Mouse (Mus musculus): ENCODE data around the gene Cplx2. TPM values are rescaled to one million over a fixed set of nuclear protein-coding genes. Genes with fewer than 3 reads are reported as not detected.

The Cplx2 gene
- polyA plus RNA-seq, 1 experiment, result 496 TPM

DNA sequence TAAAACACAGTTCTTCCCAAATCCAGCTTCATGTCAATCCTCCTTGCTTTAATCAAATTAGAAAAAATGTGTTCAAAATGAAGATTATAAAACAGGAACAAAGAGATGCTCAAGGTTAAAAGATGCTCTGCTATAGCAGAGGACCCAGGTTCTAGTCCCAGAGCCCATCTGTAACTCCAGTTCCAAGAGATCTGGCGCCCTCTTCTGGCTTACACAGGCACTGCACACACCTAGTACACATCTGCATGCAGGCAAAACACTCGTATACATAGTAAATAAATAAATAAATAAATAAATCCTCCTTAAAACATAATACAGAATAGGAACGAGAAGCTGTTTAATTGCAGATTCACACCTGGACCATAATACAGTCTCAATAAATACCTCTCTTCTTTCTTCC is 6.9 kb downstream of the Cplx2 start:
- Histone ChIP-seq H3K27ac (ENCODE audit: insufficient read depth, low read length) (no peak overlapping the region), H3K4me3 (ENCODE audit: insufficient read depth, low read length) (no peak overlapping the region), H3K4me1 (ENCODE audit: control insufficient read depth, insufficient read depth, low read length) (peaks cover 4% of the 10 kb centered on the region; the same call in 1 of the 2 replicates)
- TF ChIP-seq POLR2A (IDR thresholded peaks at IDR 0.05; ENCODE audit: extremely low read depth, insufficient read depth, low read length) (no peak), CTCF (IDR thresholded peaks at IDR 0.05; ENCODE audit: extremely low read depth, insufficient read depth, low read length) (peak; percentile 35)

DNA sequence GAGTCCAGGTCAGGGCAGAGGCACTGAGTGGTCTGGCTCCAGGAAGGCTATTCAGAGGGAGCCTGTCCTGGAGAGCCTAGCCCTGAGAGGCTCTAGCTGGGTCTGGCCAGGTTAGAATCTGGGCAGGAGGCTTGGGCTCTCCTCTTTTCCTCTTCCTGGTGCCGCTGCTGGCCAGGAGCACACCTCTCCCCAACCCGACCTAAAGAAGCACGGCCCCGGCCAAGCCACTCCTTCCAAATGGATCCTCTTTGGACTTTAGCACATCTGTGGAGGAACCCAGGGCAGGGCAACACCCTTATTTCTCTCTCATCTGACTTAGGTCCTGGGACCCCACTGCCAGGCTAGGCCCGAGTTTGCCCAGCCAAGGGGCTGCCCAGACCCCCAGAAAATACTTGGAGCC is 9.3 kb downstream of the Cplx2 start:
- no peaks in the 10 kb centered on the region; the same call in 1 of the 2 replicates for H3K4me1 ChIP-seq (ENCODE audit: control insufficient read depth, insufficient read depth, low read length)
- no peak overlapping the region for H3K27ac ChIP-seq (ENCODE audit: insufficient read depth, low read length)

DNA sequence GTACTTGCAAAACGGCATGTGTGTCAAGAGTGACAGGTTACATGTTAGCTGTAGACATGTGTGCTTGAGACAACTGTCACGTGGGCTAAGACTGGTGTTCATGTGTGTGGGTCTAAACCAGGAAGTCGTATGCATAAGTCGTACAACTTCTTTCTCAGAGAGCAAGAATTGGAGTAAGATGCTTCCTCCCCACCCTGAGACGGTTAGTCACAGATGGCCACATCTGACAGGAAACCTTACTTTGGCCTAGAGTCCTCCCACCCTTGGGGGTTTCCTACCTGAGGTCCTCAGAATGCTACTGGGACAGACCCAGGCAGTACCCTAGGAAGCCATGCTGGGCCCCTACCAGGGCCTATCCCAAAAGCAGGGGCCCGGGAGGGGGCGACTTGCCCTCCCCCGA is 10.2 kb downstream of the Cplx2 start:
- Histone ChIP-seq H3K4me1 (ENCODE audit: control insufficient read depth, insufficient read depth, low read length) (no peaks in the 10 kb centered on the region; the same call in 1 of the 2 replicates), H3K4me3 (ENCODE audit: insufficient read depth, low read length) (no peak overlapping the region), H3K27ac (ENCODE audit: insufficient read depth, low read length) (no peak overlapping the region)
- no peak for TF ChIP-seq POLR2A (IDR thresholded peaks at IDR 0.05; ENCODE audit: extremely low read depth, insufficient read depth, low read length)
- no peak for TF ChIP-seq CTCF (IDR thresholded peaks at IDR 0.05; ENCODE audit: extremely low read depth, insufficient read depth, low read length)

More for the DNA sequence above, 9.3 kb downstream of the Cplx2 start:
- TF ChIP-seq CTCF (IDR thresholded peaks at IDR 0.05; ENCODE audit: extremely low read depth, insufficient read depth, low read length) (no peak), POLR2A (IDR thresholded peaks at IDR 0.05; ENCODE audit: extremely low read depth, insufficient read depth, low read length) (no peak; the same call in 1 of the 2 replicates)
- H3K4me3 ChIP-seq (ENCODE audit: insufficient read depth, low read length), result no peak overlapping the region

DNA sequence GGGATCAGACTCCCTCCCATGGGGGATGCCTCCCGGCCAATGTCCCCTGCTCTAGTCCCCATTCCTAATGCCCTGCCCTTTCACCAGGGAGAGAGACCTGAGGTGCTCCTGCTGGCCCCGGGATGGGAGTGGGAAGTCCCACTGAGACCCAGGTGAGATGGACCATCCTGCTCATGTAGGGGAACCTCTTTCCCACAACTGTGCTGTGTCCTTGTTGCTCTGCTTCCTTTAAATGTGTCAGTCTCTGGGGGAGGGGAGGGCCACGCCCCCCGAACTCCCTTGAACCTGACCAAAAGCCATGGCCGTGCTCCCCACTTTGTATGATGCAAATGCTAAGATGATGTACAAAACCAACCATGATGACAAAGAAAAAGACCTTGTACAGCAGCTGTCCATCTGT is 12.4 kb downstream of the Cplx2 start:
- TF ChIP-seq POLR2A (IDR thresholded peaks at IDR 0.05; ENCODE audit: extremely low read depth, insufficient read depth, low read length) (peak; percentile 32), CTCF (IDR thresholded peaks at IDR 0.05; ENCODE audit: extremely low read depth, insufficient read depth, low read length) (no peak)
- no peak overlapping the region for H3K4me3 ChIP-seq (ENCODE audit: insufficient read depth, low read length)
- H3K4me1 ChIP-seq (ENCODE audit: control insufficient read depth, insufficient read depth, low read length), result no peaks in the 10 kb centered on the region; the same call in 1 of the 2 replicates
- H3K27ac ChIP-seq (ENCODE audit: insufficient read depth, low read length), result no peak overlapping the region

DNA sequence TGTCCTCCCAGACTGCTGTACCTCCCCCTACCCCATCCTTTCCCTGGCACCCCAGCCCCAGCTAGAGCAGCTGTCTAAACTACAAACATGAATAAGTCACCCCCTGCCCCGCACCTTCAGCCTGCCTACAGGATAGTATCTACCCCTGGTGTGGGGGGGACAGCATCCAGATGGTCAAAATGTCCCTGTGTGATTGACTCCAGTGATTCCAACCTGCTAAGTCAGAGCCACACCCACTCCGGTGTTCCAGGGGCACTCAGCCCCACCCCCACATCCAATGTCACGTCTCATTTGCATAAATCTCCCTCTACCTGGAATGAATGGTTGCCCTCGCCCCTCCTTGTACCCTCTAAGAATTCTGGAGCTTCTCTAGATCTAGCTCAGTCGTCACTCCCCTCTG is 13.4 kb downstream of the Cplx2 start:
- Histone ChIP-seq H3K4me1 (ENCODE audit: control insufficient read depth, insufficient read depth, low read length) (no peaks in the 10 kb centered on the region; the same call in 1 of the 2 replicates), H3K4me3 (ENCODE audit: insufficient read depth, low read length) (no peak overlapping the region), H3K27ac (ENCODE audit: insufficient read depth, low read length) (0 out of 2 replicates have a peak overlapping the region, but pooled peaks have one; percentile 0)
- TF ChIP-seq CTCF (IDR thresholded peaks at IDR 0.05; ENCODE audit: extremely low read depth, insufficient read depth, low read length) (no peak), POLR2A (IDR thresholded peaks at IDR 0.05; ENCODE audit: extremely low read depth, insufficient read depth, low read length) (no peak)

DNA sequence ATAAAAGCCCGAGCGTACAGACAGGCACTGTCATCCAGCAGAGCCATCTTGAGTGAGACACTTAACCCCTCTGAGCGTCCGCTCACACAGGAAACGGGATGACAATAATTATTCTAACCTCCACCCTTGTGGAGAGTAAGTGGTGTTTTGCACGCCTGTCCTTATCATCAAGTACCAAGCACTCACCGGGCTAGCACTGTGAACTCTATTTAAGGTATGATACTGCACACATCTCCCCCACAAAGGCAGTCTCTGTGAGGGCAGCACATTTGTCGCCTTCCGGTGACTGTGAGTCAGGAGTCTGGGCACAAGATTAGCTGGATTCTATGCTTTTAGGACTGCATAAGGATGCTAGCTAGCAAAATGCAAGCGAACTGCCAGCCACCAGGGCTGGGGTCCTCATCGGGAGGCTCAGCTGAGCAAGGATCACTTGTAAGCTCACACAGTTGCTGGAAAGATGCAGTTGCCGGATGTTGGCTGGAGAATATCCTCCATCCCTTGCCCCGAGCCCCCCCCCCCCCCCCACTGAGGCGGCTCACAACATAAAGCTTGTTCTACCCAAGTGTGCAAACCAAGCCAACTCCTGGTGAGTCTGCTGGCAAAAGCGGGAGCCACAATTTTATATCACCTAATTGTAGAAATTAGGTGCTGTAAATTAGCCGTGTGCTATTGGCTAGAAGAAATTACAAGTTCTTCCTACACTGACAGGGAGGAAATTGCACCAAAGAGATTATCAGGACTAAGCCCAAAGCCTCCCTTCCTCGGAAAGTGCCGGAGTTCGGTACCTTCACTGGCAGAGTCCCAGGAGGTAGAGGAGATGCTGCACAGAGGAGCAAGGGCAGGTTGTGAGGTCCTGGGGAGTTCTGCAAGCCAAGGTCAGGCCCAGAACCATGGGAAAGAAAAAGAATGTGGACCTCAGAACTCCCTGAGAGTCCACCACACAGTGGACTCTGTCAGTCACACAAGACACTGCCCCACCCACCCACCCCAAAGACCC is 14.2 kb downstream of the Cplx2 start:
- peak; percentile 32; the same call in 1 of the 2 replicates for TF ChIP-seq POLR2A (IDR thresholded peaks at IDR 0.05; ENCODE audit: extremely low read depth, insufficient read depth, low read length)
- TF ChIP-seq CTCF (IDR thresholded peaks at IDR 0.05; ENCODE audit: extremely low read depth, insufficient read depth, low read length), result no peak

DNA sequence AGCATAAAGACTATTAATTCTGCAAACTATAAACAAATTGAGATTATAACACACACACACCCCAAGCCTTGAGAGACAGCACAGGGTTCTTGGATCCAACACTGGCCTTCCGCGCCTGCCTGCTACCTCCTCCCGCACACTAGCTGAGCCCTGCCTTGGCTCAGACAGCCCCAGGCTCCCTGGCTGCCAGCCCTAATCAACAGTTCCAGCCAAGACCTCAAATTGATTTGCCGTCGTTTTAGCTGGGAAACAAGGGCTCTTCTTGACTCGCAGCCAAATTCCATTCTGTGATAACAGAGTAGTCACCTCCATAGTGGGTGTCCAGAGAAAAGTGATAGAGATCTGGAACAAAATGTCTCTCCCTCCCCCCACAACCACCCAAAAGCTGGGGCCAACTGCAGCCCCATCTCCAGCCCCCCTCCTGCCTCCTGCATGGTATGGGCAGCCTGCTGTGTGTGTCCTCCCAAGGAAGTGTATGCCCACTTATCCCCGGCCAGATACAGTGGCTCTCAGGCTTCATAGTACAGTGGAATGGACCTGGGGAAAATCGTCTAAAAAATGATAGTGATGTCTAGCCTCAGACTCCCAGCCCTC is 18.9 kb downstream of the Cplx2 start:
- no peak overlapping the region for H3K27ac ChIP-seq (ENCODE audit: insufficient read depth, low read length)
- H3K4me3 ChIP-seq (ENCODE audit: insufficient read depth, low read length), result no peak overlapping the region
- no peaks in the 10 kb centered on the region; the same call in 1 of the 2 replicates for H3K4me1 ChIP-seq (ENCODE audit: control insufficient read depth, insufficient read depth, low read length)
- TF ChIP-seq CTCF (IDR thresholded peaks at IDR 0.05; ENCODE audit: extremely low read depth, insufficient read depth, low read length) (no peak), POLR2A (IDR thresholded peaks at IDR 0.05; ENCODE audit: extremely low read depth, insufficient read depth, low read length) (no peak)

More for the DNA sequence above, 14.2 kb downstream of the Cplx2 start:
- H3K4me1 ChIP-seq (ENCODE audit: control insufficient read depth, insufficient read depth, low read length), result no peaks in the 10 kb centered on the region; the same call in 1 of the 2 replicates
- no peak overlapping the region for H3K4me3 ChIP-seq (ENCODE audit: insufficient read depth, low read length)
- H3K27ac ChIP-seq (ENCODE audit: insufficient read depth, low read length), result 0 out of 2 replicates have a peak overlapping the region, but pooled peaks have one; percentile 0

DNA sequence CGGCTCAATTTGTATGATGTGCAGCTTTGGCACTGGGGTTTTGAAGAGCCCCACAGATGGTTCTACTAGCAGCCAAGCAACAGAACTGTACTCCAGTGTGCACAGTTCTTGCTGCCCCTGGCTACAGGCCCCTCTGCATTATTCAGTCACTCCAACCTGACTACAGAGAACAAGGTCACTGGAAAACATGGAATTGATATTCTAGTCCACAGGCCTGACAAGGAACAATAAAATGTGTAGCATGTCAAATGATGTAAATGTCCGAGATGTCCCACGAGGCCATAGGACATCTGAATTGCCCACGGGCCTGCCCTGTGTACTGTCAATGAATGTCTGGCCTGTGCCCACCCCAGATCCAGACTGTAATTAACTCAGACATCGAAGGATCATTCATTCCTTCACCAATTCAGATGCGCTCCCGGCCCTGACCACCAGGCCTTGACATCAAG is 19.4 kb downstream of the Cplx2 start:
- H3K4me1 ChIP-seq (ENCODE audit: control insufficient read depth, insufficient read depth, low read length), result no peaks in the 10 kb centered on the region
- TF ChIP-seq POLR2A (IDR thresholded peaks at IDR 0.05; ENCODE audit: extremely low read depth, insufficient read depth, low read length), result no peak
- TF ChIP-seq CTCF (IDR thresholded peaks at IDR 0.05; ENCODE audit: extremely low read depth, insufficient read depth, low read length), result no peak
- H3K4me3 ChIP-seq (ENCODE audit: insufficient read depth, low read length), result no peak overlapping the region
- H3K27ac ChIP-seq (ENCODE audit: insufficient read depth, low read length), result no peak overlapping the region

DNA sequence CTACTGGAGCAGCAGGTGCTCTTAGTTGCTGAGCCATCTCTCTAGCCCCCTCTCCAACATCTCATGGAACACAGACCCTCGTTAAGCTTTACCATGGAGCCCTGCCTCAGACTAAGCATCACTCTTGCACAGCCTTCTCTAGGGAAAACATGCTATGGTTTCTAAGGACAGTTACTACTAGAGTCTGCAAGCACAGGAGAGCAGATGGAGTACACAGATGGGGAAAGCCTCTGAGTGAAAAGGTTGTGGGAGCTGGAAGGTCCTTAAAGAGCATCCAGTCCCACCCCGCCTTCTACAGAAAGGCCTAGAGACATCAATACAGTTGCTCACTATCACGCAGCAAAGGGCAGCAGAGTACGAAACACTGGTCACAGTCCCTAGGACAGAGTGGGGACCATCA is 20.2 kb downstream of the Cplx2 start:
- TF ChIP-seq CTCF (IDR thresholded peaks at IDR 0.05; ENCODE audit: extremely low read depth, insufficient read depth, low read length) (no peak), POLR2A (IDR thresholded peaks at IDR 0.05; ENCODE audit: extremely low read depth, insufficient read depth, low read length) (no peak)
- Histone ChIP-seq H3K4me3 (ENCODE audit: insufficient read depth, low read length) (no peak overlapping the region), H3K4me1 (ENCODE audit: control insufficient read depth, insufficient read depth, low read length) (no peaks in the 10 kb centered on the region), H3K27ac (ENCODE audit: insufficient read depth, low read length) (no peak overlapping the region)

Data from cortical plate, adult 2 months (tissue).